Mouse (Mus musculus): Measurements from ENCODE around the gene Dnajb8. TPM values are rescaled to one million over a fixed set of nuclear protein-coding genes. Genes with fewer than 3 reads are reported as not detected.

Dnajb8 gene
- polyA plus RNA-seq (2015; fragmentation: Nextera tagmentation; extraction: Ambion mirVana), result not detected in 2 replicates

- no peaks in the 10 kb centered on the region for H3K4me1 ChIP-seq
- no peak for ATAC-seq (ENCODE audit: extremely low read depth, insufficient number of reproducible peaks, low FRiP score, low TSS enrichment)
Observed at GRCm38 (mm10) chr6:88221968-88222367, at the start of gene Dnajb8. Gene Dnajb8 (plus strand): TSS chr6:88222268.

GRCm38 (mm10) chr6:88174191-88174590, 47.9 kb upstream of the Dnajb8 start:
- Histone ChIP-seq H3K9ac (no peak overlapping the region), H3K4me1 (no peaks in the 10 kb centered on the region), H3K27ac (replicated peaks) (no peak overlapping the region), H3K4me3 (no peak overlapping the region), H3K36me3 (no peaks in the 10 kb centered on the region), H3K4me2 (no peak overlapping the region), H3K9me3 (peaks cover 20% of the 10 kb centered on the region), H3K27me3 (replicated peaks) (no peaks in the 10 kb centered on the region)
- WGBS, result 88% methylated on average over 3 of the region's 3 CpGs
- ATAC-seq (ENCODE audit: extremely low read depth, insufficient number of reproducible peaks, low FRiP score, low TSS enrichment), result no peak

More at GRCm38 (mm10) chr6:88221968-88222367, at the start of gene Dnajb8:
- no peak within 1 kb of the TSS for H3K4me3 ChIP-seq
- 35% methylated on average over 10 of the region's 10 CpGs for WGBS
- no peak within 1 kb of the TSS for H3K9ac ChIP-seq
- peaks cover 49% of the 10 kb centered on the region for H3K27me3 ChIP-seq (replicated peaks)
- H3K9me3 ChIP-seq, result peaks cover 8% of the 10 kb centered on the region
- no peak within 1 kb of the TSS for H3K27ac ChIP-seq (replicated peaks)
- H3K36me3 ChIP-seq, result no peaks in the 10 kb centered on the region
- H3K4me2 ChIP-seq, result no peak within 1 kb of the TSS

GRCm38 (mm10) chr6:88174676-88175075, 47.4 kb upstream of the Dnajb8 start:
- no peak overlapping the region for H3K4me3 ChIP-seq
- no peaks in the 10 kb centered on the region for H3K36me3 ChIP-seq
- no peak overlapping the region for H3K9ac ChIP-seq
- no peak overlapping the region for H3K27ac ChIP-seq (replicated peaks)
- H3K27me3 ChIP-seq (replicated peaks), result no peaks in the 10 kb centered on the region
- no peaks in the 10 kb centered on the region for H3K4me1 ChIP-seq
- H3K4me2 ChIP-seq, result no peak overlapping the region
- 83% methylated on average over 2 of the region's 2 CpGs for WGBS
- H3K9me3 ChIP-seq, result peaks cover 20% of the 10 kb centered on the region
- ATAC-seq (ENCODE audit: extremely low read depth, insufficient number of reproducible peaks, low FRiP score, low TSS enrichment), result no peak

- Histone ChIP-seq H3K9me3 (no peaks in the 10 kb centered on the region), H3K27ac (replicated peaks) (no peak overlapping the region), H3K4me1 (peaks cover 7% of the 10 kb centered on the region; the same call in 1 of the 2 replicates), H3K27me3 (replicated peaks) (peaks cover 44% of the 10 kb centered on the region), H3K4me2 (no peak overlapping the region), H3K36me3 (no peaks in the 10 kb centered on the region), H3K9ac (no peak overlapping the region), H3K4me3 (no peak overlapping the region)
- 63% methylated on average over 4 of the region's 4 CpGs for WGBS
- no peak for ATAC-seq (ENCODE audit: extremely low read depth, insufficient number of reproducible peaks, low FRiP score, low TSS enrichment)
Observed at GRCm38 (mm10) chr6:88184671-88185070, 37.4 kb upstream of the Dnajb8 start.

- no peaks in the 10 kb centered on the region for H3K36me3 ChIP-seq
- no peak overlapping the region for H3K4me2 ChIP-seq
- H3K27ac ChIP-seq (replicated peaks), result no peak overlapping the region
- WGBS, result 68% methylated on average over 6 of the region's 6 CpGs
- ATAC-seq (ENCODE audit: extremely low read depth, insufficient number of reproducible peaks, low FRiP score, low TSS enrichment), result no peak
- H3K9me3 ChIP-seq, result no peaks in the 10 kb centered on the region
- H3K4me1 ChIP-seq, result peaks cover 21% of the 10 kb centered on the region
- no peak overlapping the region for H3K4me3 ChIP-seq
- H3K9ac ChIP-seq, result no peak overlapping the region
- H3K27me3 ChIP-seq (replicated peaks), result peaks cover 79% of the 10 kb centered on the region
Observed at GRCm38 (mm10) chr6:88188148-88188547, 33.9 kb upstream of the Dnajb8 start.

- ATAC-seq (ENCODE audit: extremely low read depth, insufficient number of reproducible peaks, low FRiP score, low TSS enrichment), result peak; percentile 47; the same call in 1 of the 2 replicates
- H3K9ac ChIP-seq, result peak overlapping the region; percentile 61
- H3K4me2 ChIP-seq, result peak overlapping the region; percentile 87
- H3K27ac ChIP-seq (replicated peaks), result no peak overlapping the region
- H3K4me3 ChIP-seq, result peak overlapping the region; percentile 60
- H3K36me3 ChIP-seq, result no peaks in the 10 kb centered on the region
- WGBS, result under 1% methylated on average over 52 of the region's 56 CpGs
- peaks cover 34% of the 10 kb centered on the region for H3K4me1 ChIP-seq
- no peaks in the 10 kb centered on the region for H3K9me3 ChIP-seq
- peaks cover 92% of the 10 kb centered on the region for H3K27me3 ChIP-seq (replicated peaks)
Observed at GRCm38 (mm10) chr6:88189312-88190042, 32.6 kb upstream of the Dnajb8 start.

- H3K27me3 ChIP-seq (replicated peaks), result peaks cover 95% of the 10 kb centered on the region
- H3K9ac ChIP-seq, result peak overlapping the region; percentile 61
- H3K9me3 ChIP-seq, result no peaks in the 10 kb centered on the region
- peaks cover 34% of the 10 kb centered on the region for H3K4me1 ChIP-seq
- no peak overlapping the region for H3K27ac ChIP-seq (replicated peaks)
- ATAC-seq (ENCODE audit: extremely low read depth, insufficient number of reproducible peaks, low FRiP score, low TSS enrichment), result no peak
- 2% methylated on average over 13 of the region's 13 CpGs for WGBS
- H3K4me2 ChIP-seq, result peak overlapping the region; percentile 87
- peak overlapping the region; percentile 60 for H3K4me3 ChIP-seq
- no peaks in the 10 kb centered on the region for H3K36me3 ChIP-seq
Observed at GRCm38 (mm10) chr6:88190043-88190309, 32.1 kb upstream of the Dnajb8 start.

GRCm38 (mm10) chr6:88190310-88191023, 31.6 kb upstream of the Dnajb8 start:
- Histone ChIP-seq H3K27me3 (replicated peaks) (peaks cover 100% of the 10 kb centered on the region), H3K4me1 (peaks cover 34% of the 10 kb centered on the region), H3K9ac (peak overlapping the region; percentile 40; the same call in 1 of the 2 replicates), H3K9me3 (no peaks in the 10 kb centered on the region), H3K27ac (replicated peaks) (no peak overlapping the region), H3K36me3 (no peaks in the 10 kb centered on the region), H3K4me2 (peak overlapping the region; percentile 87), H3K4me3 (peak overlapping the region; percentile 60)
- no peak for ATAC-seq (ENCODE audit: extremely low read depth, insufficient number of reproducible peaks, low FRiP score, low TSS enrichment)
- 3% methylated on average over 49 of the region's 49 CpGs for WGBS

GRCm38 (mm10) chr6:88191024-88191365, 31.1 kb upstream of the Dnajb8 start:
- Histone ChIP-seq H3K9ac (no peak overlapping the region; the same call in 1 of the 2 replicates), H3K27me3 (replicated peaks) (peaks cover 100% of the 10 kb centered on the region), H3K4me1 (peaks cover 34% of the 10 kb centered on the region), H3K4me2 (peak overlapping the region; percentile 87), H3K9me3 (no peaks in the 10 kb centered on the region), H3K36me3 (no peaks in the 10 kb centered on the region), H3K27ac (replicated peaks) (no peak overlapping the region), H3K4me3 (no peak overlapping the region)
- ATAC-seq (ENCODE audit: extremely low read depth, insufficient number of reproducible peaks, low FRiP score, low TSS enrichment), result no peak
- 21% methylated on average over 6 of the region's 6 CpGs for WGBS

- 23% methylated on average over 4 of the region's 4 CpGs for WGBS
- Histone ChIP-seq H3K4me3 (no peak overlapping the region), H3K36me3 (no peaks in the 10 kb centered on the region), H3K27me3 (replicated peaks) (peaks cover 100% of the 10 kb centered on the region), H3K9me3 (no peaks in the 10 kb centered on the region), H3K4me2 (no peak overlapping the region), H3K9ac (no peak overlapping the region), H3K4me1 (peaks cover 40% of the 10 kb centered on the region), H3K27ac (replicated peaks) (no peak overlapping the region)
- no peak for ATAC-seq (ENCODE audit: extremely low read depth, insufficient number of reproducible peaks, low FRiP score, low TSS enrichment)
Observed at GRCm38 (mm10) chr6:88191411-88192070, 30.5 kb upstream of the Dnajb8 start.

- peaks cover 100% of the 10 kb centered on the region for H3K27me3 ChIP-seq (replicated peaks)
- WGBS, result 39% methylated on average over 8 of the region's 8 CpGs
- no peak overlapping the region for H3K9ac ChIP-seq
- H3K9me3 ChIP-seq, result no peaks in the 10 kb centered on the region
- no peak overlapping the region for H3K4me3 ChIP-seq
- H3K4me2 ChIP-seq, result no peak overlapping the region
- peaks cover 52% of the 10 kb centered on the region for H3K4me1 ChIP-seq
- H3K27ac ChIP-seq (replicated peaks), result no peak overlapping the region
- ATAC-seq (ENCODE audit: extremely low read depth, insufficient number of reproducible peaks, low FRiP score, low TSS enrichment), result no peak
- no peaks in the 10 kb centered on the region for H3K36me3 ChIP-seq
Observed at GRCm38 (mm10) chr6:88192756-88193155, 29.3 kb upstream of the Dnajb8 start.
